Mouse (Mus musculus): ENCODE results near the gene Cttn. TPM values are rescaled to one million over a fixed set of nuclear protein-coding genes. Genes with fewer than 3 reads are reported as not detected.

The Cttn gene
- total RNA-seq, 2 experiments from 2014 or later, result 1.2 to 11.7 TPM

DNA sequence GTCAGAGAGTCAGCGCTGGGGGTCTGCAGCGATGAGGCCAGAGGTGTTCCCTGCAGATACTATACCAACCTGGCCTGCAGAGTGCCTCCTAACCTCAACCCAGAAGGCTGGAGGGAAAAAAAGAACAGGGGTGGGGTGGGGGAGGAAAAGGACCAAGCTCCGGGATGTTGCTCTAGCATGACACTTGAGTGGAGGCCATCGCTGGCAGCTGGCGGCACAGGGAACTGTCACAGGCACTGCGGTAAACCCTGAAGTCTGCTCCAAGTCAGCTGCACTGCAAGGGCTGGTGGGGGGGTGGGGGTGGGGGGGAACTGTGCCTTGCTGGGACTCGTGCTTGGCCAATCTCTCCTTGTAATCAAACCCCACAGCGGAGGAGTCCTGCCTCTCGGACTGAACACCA is 20.1 kb downstream of the Cttn start:
- no peak for ATAC-seq (replicated peaks; ENCODE audit: low FRiP score, poor library complexity, severe bottlenecking)

DNA sequence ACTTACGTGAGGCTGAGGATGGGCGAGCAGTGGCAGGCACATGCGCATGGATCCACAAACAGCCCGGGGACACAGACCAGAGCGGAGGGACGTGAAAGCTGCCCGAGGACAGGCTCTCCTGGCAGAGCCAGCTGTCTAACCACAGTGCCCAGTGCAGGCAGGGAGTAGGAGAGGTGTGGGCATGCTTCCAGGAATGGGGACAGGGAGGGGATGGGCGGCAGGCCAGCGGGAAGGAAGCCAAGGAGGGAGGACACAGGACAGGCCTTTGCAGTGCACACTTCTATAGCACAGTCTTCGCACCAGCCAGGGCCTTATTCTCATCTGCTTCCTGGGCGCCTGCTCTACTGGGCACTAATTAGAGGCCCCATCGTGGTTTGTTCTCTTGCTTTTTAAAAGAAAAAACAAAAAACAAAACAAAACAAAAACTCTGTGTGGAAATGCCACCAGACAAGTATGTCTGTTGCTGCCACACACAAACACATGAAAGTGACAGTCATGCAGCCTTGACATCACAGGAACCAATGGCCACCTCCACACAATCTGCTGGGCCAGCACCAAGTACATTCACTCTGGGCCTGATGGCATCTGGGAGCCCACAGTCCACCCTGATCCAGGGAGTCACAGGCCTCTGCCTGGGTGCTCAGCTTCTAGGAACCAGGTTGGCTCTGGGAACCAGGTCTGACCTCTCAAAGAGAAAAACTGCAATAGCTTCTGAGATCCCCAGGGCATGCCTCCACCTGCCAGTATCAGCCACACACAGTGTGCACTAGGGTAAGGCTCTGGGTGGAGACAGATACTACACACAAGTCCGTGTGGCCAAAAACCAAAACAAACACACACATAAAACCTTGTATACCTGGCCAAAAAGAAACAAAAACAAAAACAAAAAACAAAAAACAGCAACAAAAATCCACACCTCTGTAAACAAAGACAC is 20.9 kb downstream of the Cttn start:
- no peak for ATAC-seq (replicated peaks; ENCODE audit: low FRiP score, poor library complexity, severe bottlenecking)

GRCm38 (mm10) chr7:144448186-144448585 is 22.6 kb downstream of the Cttn start:
- ATAC-seq (replicated peaks; ENCODE audit: low FRiP score, poor library complexity, severe bottlenecking), result no peak

- no peak for ATAC-seq (replicated peaks; ENCODE audit: low FRiP score, poor library complexity, severe bottlenecking)
Observed at GRCm38 (mm10) chr7:144447146-144447545, 23.7 kb downstream of the Cttn start.

DNA sequence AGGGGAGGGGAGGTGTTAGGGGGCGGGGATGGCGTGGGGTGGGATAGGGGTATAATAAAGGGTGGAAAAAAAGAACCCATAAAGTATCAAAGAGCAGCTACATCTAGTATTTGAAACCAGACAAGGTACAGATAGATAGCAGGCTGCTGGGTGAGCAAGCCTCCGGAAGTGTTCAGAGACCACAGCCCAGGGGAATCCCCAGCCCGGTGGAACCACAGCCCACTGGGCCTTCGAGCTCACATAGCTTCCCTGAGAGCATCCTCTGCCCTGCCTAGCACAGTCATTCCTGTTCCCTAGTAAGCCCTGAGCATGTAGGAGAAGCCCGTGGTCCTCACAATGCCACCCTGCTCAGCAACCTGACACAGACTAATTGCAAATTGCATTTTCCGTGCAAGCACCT is 26.0 kb downstream of the Cttn start:
- no peak for ATAC-seq (replicated peaks; ENCODE audit: low FRiP score, poor library complexity, severe bottlenecking)

GRCm38 (mm10) chr7:144441976-144442375 is 28.8 kb downstream of the Cttn start:
- ATAC-seq (replicated peaks; ENCODE audit: low FRiP score, poor library complexity, severe bottlenecking), result no peak

GRCm38 (mm10) chr7:144441466-144441865 is 29.3 kb downstream of the Cttn start:
- no peak for ATAC-seq (replicated peaks; ENCODE audit: low FRiP score, poor library complexity, severe bottlenecking)

GRCm38 (mm10) chr7:144438811-144439210 is 32.0 kb downstream of the Cttn start:
- ATAC-seq (replicated peaks; ENCODE audit: low FRiP score, poor library complexity, severe bottlenecking), result no peak

GRCm38 (mm10) chr7:144432920-144433319 is 37.9 kb downstream of the Cttn start:
- no peak for ATAC-seq (replicated peaks; ENCODE audit: low FRiP score, poor library complexity, severe bottlenecking)

- peak; percentile 54; the same call in 1 of the 2 replicates for ATAC-seq (replicated peaks; ENCODE audit: low FRiP score, poor library complexity, severe bottlenecking)
Observed at GRCm38 (mm10) chr7:144427460-144427859, 43.3 kb downstream of the Cttn start.

DNA sequence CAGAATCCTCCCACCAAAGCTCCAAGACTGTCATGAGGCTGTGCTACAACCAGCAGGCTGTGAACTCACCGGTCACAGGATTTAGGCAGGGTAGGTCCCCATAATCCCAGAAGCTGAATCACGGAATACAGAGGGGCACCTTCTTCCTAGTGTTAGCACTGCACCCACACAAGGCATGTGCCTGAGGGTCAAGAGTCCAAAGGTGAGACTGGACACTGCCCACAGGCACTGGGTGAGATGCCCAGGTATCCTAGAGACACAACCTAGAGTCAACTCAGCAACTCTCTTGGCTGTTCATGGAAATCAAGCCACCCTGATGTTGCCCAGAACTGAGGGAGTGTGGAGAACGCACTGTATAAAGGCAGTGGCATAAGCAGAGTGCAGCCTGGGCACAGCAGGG is 44.2 kb downstream of the Cttn start:
- ATAC-seq (replicated peaks; ENCODE audit: low FRiP score, poor library complexity, severe bottlenecking), result no peak

GRCm38 (mm10) chr7:144425953-144426352 is 44.9 kb downstream of the Cttn start:
- no peak for ATAC-seq (replicated peaks; ENCODE audit: low FRiP score, poor library complexity, severe bottlenecking)

GRCm38 (mm10) chr7:144421478-144421877 is 49.3 kb downstream of the Cttn start:
- ATAC-seq (replicated peaks; ENCODE audit: low FRiP score, poor library complexity, severe bottlenecking), result no peak

DNA sequence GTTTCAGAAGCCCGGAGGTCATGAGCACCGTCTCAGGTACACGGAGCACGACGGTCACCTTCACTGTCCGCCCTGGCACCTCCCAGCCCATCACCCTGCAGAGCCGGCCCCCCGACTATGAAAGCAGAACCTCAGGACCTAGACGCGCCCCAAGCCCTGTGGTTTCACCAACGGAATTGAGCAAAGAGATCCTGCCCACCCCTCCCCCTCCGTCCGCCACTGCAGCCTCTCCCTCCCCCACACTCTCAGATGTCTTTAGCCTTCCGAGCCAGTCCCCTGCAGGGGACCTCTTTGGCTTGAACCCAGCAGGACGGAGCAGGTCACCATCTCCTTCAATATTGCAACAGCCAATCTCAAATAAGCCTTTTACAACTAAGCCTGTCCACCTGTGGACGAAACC is 50.3 kb downstream of the Cttn start:
- no peak for ATAC-seq (replicated peaks; ENCODE audit: low FRiP score, poor library complexity, severe bottlenecking)

DNA sequence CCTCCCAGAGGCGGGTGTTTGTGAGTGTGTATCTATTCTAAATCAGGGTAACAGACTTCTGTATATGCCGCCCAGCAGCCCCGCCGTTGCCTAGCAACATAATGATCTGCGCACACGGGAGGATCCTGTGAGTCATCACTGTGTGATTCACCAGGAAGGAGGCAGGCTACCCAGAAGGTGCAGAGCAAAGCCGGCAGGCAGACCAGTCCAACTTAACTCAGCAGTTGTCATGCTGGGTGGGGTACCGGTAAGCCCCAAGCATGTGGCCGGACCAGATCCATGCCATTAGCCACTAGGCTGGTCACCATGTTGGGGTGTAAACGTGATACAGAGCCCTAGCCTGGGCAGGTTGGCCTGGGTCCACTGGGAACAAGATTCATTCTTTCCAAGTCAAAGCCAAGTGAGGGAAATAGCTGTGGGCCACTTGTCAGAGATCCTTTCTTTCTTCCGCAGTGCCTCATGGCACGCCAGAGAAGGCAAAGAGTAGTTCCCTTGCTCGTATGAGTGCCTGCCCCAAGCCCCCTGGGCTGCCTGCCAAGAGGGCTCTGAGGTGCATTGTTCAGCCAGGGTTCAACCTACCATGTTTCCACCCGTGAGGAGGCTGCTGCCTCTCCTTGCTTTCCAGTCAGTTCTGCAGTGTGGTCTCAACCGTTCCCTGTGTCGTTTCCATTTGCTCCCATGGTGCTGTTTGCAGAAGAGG is 53.0 kb downstream of the Cttn start:
- no peak for ATAC-seq (replicated peaks; ENCODE audit: low FRiP score, poor library complexity, severe bottlenecking)

GRCm38 (mm10) chr7:144417234-144417633 is 53.6 kb downstream of the Cttn start:
- no peak for ATAC-seq (replicated peaks; ENCODE audit: low FRiP score, poor library complexity, severe bottlenecking)

DNA sequence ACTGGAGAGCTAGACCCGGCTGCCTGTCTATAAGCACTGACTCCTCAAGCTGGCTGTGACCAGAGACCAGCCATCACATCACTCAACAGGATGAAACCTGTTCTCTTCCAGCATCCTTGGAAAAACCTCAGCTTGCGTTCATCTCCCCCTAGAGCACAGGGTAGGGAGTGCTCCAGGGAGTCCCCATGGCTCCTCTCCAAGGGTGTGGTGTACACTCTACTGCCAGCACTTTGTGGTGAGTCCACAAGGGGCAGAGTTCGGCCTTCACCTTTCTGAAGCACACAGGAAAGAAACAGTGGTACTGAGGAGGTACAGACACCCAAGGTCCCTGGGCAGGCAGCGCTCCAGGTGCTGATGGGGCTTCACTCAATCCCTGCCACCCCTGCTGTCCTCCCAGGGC is 55.0 kb downstream of the Cttn start:
- no peak for ATAC-seq (replicated peaks; ENCODE audit: low FRiP score, poor library complexity, severe bottlenecking)

DNA sequence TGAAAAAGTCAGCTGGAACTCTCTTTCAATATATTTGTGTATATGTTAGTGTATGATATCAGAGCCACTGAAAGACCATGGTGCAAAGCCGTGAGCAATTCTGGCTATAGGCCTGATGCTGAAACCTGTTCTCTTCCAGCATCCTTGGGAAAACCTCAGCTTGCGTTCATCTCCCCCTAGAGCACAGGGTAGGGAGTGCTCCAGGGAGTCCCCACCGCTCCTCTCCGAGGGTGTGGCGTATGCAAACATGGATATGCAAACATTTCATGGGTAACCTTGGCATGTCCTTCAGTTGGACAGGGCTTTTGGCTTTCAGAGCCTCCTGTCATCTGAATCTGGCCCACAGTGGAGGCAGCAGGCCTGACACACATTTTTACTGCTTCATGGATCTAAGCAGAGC is 56.2 kb downstream of the Cttn start:
- ATAC-seq (replicated peaks; ENCODE audit: low FRiP score, poor library complexity, severe bottlenecking), result no peak

GRCm38 (mm10) chr7:144411967-144412906 is 58.6 kb downstream of the Cttn start:
- no peak for ATAC-seq (replicated peaks; ENCODE audit: low FRiP score, poor library complexity, severe bottlenecking)

DNA sequence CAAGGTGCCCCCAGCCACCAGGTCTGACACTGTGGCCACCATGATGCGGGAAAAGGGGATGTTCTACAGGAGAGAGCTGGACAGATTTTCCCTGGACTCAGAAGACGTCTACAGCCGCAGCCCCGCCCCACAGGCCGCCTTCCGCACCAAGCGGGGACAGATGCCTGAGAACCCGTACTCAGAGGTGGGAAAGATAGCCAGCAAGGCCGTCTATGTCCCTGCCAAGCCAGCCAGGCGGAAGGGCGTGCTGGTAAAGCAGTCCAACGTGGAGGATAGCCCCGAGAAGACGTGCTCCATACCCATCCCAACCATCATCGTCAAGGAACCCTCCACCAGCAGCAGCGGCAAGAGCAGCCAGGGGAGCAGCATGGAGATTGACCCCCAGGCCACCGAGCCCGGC is 61.1 kb downstream of the Cttn start:
- no peak for ATAC-seq (replicated peaks; ENCODE audit: low FRiP score, poor library complexity, severe bottlenecking)

Measured in erythroblast, adult 5-6 weeks (primary cell).